Mouse (Mus musculus) thymus, adult 2 months (tissue): ENCODE results near the gene Tufm.

ENCODE experiments used
- CTCF ChIP-seq: fragments of 200-500 bp; IDR thresholded peaks from 2 replicates; pipeline ENCODE4 v1.5.1; 2012; ENCODE audit warnings: mild to moderate bottlenecking, control low read depth, low read length, moderate library complexity, borderline replicate concordance; ENCODE audit not compliant: control insufficient read depth, poor library complexity, insufficient read depth; ENCODE audit errors: extremely low read depth
- POLR2A ChIP-seq: fragments of 200-500 bp; IDR thresholded peaks from 2 replicates; pipeline ENCODE4 v1.6.1; 2012; ENCODE audit warnings: mild to moderate bottlenecking, low read length, control low read depth, moderate library complexity; ENCODE audit not compliant: control insufficient read depth, poor library complexity, insufficient read depth; ENCODE audit errors: extremely low read depth

DNA sequence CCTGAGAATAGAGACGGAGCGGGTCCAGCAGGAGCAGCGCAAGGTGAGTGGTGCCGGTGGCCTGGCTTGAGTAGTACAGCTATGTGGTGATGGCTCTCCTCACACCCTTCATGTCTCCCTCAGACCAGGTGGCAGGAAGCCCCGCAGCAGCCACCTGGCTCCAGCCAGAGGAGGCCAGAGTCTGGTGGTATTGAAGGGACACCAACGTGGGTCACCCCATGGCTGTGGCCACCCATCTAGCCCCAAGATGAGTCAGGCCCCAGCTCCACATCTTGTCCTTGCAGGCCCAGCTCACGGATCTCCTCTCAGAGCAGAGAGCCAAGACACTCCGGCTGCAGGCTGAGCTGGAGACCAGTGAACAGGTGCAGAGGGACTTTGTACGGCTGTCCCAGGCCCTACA lies 42.6 kb upstream of the Tufm start:
- TF ChIP-seq POLR2A (no peak), CTCF (no peak)
